Mouse (Mus musculus): Measurements from ENCODE around the gene Ptpn22. TPM values are rescaled to one million over a fixed set of nuclear protein-coding genes. Genes with fewer than 3 reads are reported as not detected.

The Ptpn22 gene
- 0.27 and 0.60 TPM in 2 replicates for polyA plus RNA-seq (2012; rRNA removed)

GRCm38 (mm10) chr3:103858881-103859801, at the start of gene Ptpn22:
Ptpn22 (plus strand) TSS chr3:103859795.

DNA sequence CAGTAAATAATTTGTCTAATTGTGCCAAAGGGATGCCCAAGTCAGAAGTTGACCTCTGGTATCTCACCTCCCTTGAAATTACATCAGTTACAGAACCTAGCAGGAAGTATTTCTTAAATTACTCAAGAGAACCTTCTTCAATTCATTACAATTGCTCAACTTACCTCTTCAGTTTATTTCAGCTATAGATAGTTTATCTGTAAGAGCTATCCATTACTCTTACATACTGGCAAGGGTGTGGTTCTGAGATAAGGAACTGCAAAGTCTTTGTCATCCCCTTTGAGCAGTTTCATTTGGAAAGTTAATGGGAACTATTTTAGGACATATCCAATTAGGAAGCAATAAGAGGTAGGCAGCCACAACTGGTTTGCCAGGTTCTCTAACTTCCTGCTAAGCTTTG, 27.2 kb upstream of the Ptpn22 start, which contains the start of gene Bcl2l15:
TSS of gene Bcl2l15 (plus strand) at position 176 of the 400 bp plus-strand sequence.

GRCm38 (mm10) chr3:103914010-103914669, 54.5 kb downstream of the Ptpn22 start, which contains the start of gene Rsbn1:
Rsbn1 (plus strand) TSS chr3:103914120.

Other genes with a start within 250 kb of the Ptpn22 start
- gene Atg4a-ps, start 213.7 kb upstream of the Ptpn22 start, polyA plus RNA-seq (2012; rRNA removed): 0.05 TPM in 1 of 2 replicates, not detected in the other
- gene Olfml3, start 121.8 kb upstream of the Ptpn22 start, polyA plus RNA-seq (2012; rRNA removed): 4.0 and 7.3 TPM in 2 replicates
- gene Gm10964, start 120.4 kb upstream of the Ptpn22 start, polyA plus RNA-seq (2012; rRNA removed): not detected in 2 replicates
- 26.1 and 27.7 TPM in 2 replicates for gene Hipk1, start 68.2 kb upstream of the Ptpn22 start, polyA plus RNA-seq (2012; rRNA removed)
- gene Dclre1b, start 50.4 kb upstream of the Ptpn22 start, polyA plus RNA-seq (2012; rRNA removed): 8.3 and 8.9 TPM in 2 replicates
- gene Ap4b1, start 50.3 kb upstream of the Ptpn22 start, polyA plus RNA-seq (2012; rRNA removed): 22.8 and 23.6 TPM in 2 replicates
- gene Gm43064, start 50.2 kb upstream of the Ptpn22 start, polyA plus RNA-seq (2012; rRNA removed): 0.17 and 0.36 TPM in 2 replicates
- 1.9 TPM in 2 replicates for gene Bcl2l15, start 27.2 kb upstream of the Ptpn22 start, polyA plus RNA-seq (2012; rRNA removed)
- 16.7 and 16.8 TPM in 2 replicates for gene Rsbn1, start 54.3 kb downstream of the Ptpn22 start, polyA plus RNA-seq (2012; rRNA removed)
- gene Phtf1, start 108.3 kb downstream of the Ptpn22 start, polyA plus RNA-seq (2012; rRNA removed): 21.2 and 22.6 TPM in 2 replicates

All from central nervous system, embryonic 18 days (tissue).